Mouse (Mus musculus) macrophage (primary cell): Measurements from ENCODE around the gene Mbnl2. TPM values are rescaled to one million over a fixed set of nuclear protein-coding genes. Genes with fewer than 3 reads are reported as not detected.

Experiments used
- H3K27ac ChIP-seq: fragments of 350-480 bp; formaldehyde crosslinking; 2 replicates; pipeline ENCODE4 v1.9.0; 2021
- H3K36me3 ChIP-seq: fragments of 350-480 bp; formaldehyde crosslinking; 2 replicates; pipeline ENCODE4 v1.9.0; 2021; ENCODE audit errors: inconsistent target
- H3K4me3 ChIP-seq: fragments of 350-480 bp; formaldehyde crosslinking; 2 replicates; pipeline ENCODE4 v1.9.0; 2021; ENCODE audit errors: inconsistent target
- H3K79me2 ChIP-seq: fragments of 350-480 bp; formaldehyde crosslinking; 2 replicates; pipeline ENCODE4 v1.9.0; 2021; ENCODE audit errors: inconsistent target
- WGBS: methylation state at CpG from one replicate; pipeline ENCODE4 v1.1.7; 2026; ENCODE audit warnings: inconsistent platforms; ENCODE audit not compliant: missing documents; 5-methylcytosine and 5-hydroxymethylcytosine counted together
- polyA plus RNA-seq: library from polyadenylated mRNA; stranded (reverse); fragments of 250-400 nt; gene quantifications from 3 replicates; pipeline ENCODE4 v1.2.4, GENCODE M21; 2018; ENCODE audit warnings: inconsistent platforms

Mbnl2 gene
- polyA plus RNA-seq, 1 experiment from 2014 or later, result 126 TPM

GRCm38 (mm10) chr14:120263380-120264135 is 11.9 kb upstream of the Mbnl2 start:
- Histone ChIP-seq H3K4me3 (no peak overlapping the region), H3K79me2 (no peaks in the 10 kb centered on the region), H3K36me3 (no peaks in the 10 kb centered on the region), H3K27ac (peak overlapping the region; percentile 48)
- WGBS, result 37% methylated on average over 11 of the region's 11 CpGs

- H3K79me2 ChIP-seq, result no peaks in the 10 kb centered on the region
- H3K4me3 ChIP-seq, result no peak overlapping the region
- H3K27ac ChIP-seq, result no peak overlapping the region
- H3K36me3 ChIP-seq, result no peaks in the 10 kb centered on the region
Observed at GRCm38 (mm10) chr14:120265886-120266285, 9.6 kb upstream of the Mbnl2 start.

GRCm38 (mm10) chr14:120267130-120267529 is 8.3 kb upstream of the Mbnl2 start:
- H3K27ac ChIP-seq, result no peak overlapping the region
- WGBS, result 93% methylated on average over 4 of the region's 4 CpGs
- no peak overlapping the region for H3K4me3 ChIP-seq
- H3K79me2 ChIP-seq, result no peaks in the 10 kb centered on the region
- no peaks in the 10 kb centered on the region for H3K36me3 ChIP-seq

- Histone ChIP-seq H3K79me2 (no peaks in the 10 kb centered on the region), H3K27ac (no peak overlapping the region), H3K36me3 (no peaks in the 10 kb centered on the region), H3K4me3 (no peak overlapping the region)
- 24% methylated on average over 3 of the region's 3 CpGs for WGBS
Observed at GRCm38 (mm10) chr14:120270031-120270430, 5.4 kb upstream of the Mbnl2 start.

GRCm38 (mm10) chr14:120270633-120271032 is 4.8 kb upstream of the Mbnl2 start:
- Histone ChIP-seq H3K27ac (no peak overlapping the region), H3K36me3 (no peaks in the 10 kb centered on the region), H3K4me3 (no peak overlapping the region), H3K79me2 (peaks cover under 1% of the 10 kb centered on the region; the same call in 1 of the 2 replicates)
- 100% methylated on average over 4 of the region's 4 CpGs for WGBS

GRCm38 (mm10) chr14:120271096-120271495 is 4.4 kb upstream of the Mbnl2 start:
- Histone ChIP-seq H3K36me3 (no peaks in the 10 kb centered on the region), H3K79me2 (peaks cover 5% of the 10 kb centered on the region; the same call in 1 of the 2 replicates), H3K4me3 (no peak overlapping the region), H3K27ac (no peak overlapping the region)
- 99% methylated on average over 7 of the region's 8 CpGs for WGBS

- no peak overlapping the region for H3K4me3 ChIP-seq
- H3K27ac ChIP-seq, result no peak overlapping the region
- 88% methylated on average over 5 of the region's 5 CpGs for WGBS
- H3K79me2 ChIP-seq, result peaks cover 25% of the 10 kb centered on the region
- H3K36me3 ChIP-seq, result no peaks in the 10 kb centered on the region
Observed at GRCm38 (mm10) chr14:120273766-120274165, 1.7 kb upstream of the Mbnl2 start.

GRCm38 (mm10) chr14:120274746-120275145 is 723 bp upstream of the Mbnl2 start:
- H3K4me3 ChIP-seq, result no peak overlapping the region; the same call in 1 of the 2 replicates
- WGBS, result 91% methylated on average over 5 of the region's 5 CpGs
- H3K27ac ChIP-seq, result peak overlapping the region; percentile 96
- peaks cover 35% of the 10 kb centered on the region for H3K79me2 ChIP-seq
- no peaks in the 10 kb centered on the region for H3K36me3 ChIP-seq

GRCm38 (mm10) chr14:120276343-120277080 is 1.0 kb downstream of the Mbnl2 start:
- H3K27ac ChIP-seq, result peak overlapping the region; percentile 96
- no peaks in the 10 kb centered on the region for H3K36me3 ChIP-seq
- WGBS, result under 1% methylated on average over 10 of the region's 10 CpGs
- peak overlapping the region; percentile 90 for H3K4me3 ChIP-seq
- peaks cover 52% of the 10 kb centered on the region for H3K79me2 ChIP-seq

- H3K36me3 ChIP-seq, result no peaks in the 10 kb centered on the region
- peak overlapping the region; percentile 90 for H3K4me3 ChIP-seq
- peak overlapping the region; percentile 96 for H3K27ac ChIP-seq
- peaks cover 59% of the 10 kb centered on the region for H3K79me2 ChIP-seq
- WGBS, result 2% methylated on average over 10 of the region's 10 CpGs
Observed at GRCm38 (mm10) chr14:120277081-120277656, 1.7 kb downstream of the Mbnl2 start.

- peak overlapping the region; percentile 90 for H3K4me3 ChIP-seq
- H3K27ac ChIP-seq, result peak overlapping the region; percentile 96
- WGBS, result 18% methylated on average over 19 of the region's 21 CpGs
- no peaks in the 10 kb centered on the region for H3K36me3 ChIP-seq
- H3K79me2 ChIP-seq, result peaks cover 73% of the 10 kb centered on the region
Observed at GRCm38 (mm10) chr14:120278290-120279244, 3.1 kb downstream of the Mbnl2 start.

- Histone ChIP-seq H3K4me3 (no peak overlapping the region), H3K27ac (no peak overlapping the region), H3K79me2 (peaks cover 88% of the 10 kb centered on the region), H3K36me3 (no peaks in the 10 kb centered on the region)
Observed at GRCm38 (mm10) chr14:120280136-120280535, 4.7 kb downstream of the Mbnl2 start.

- Histone ChIP-seq H3K36me3 (no peaks in the 10 kb centered on the region), H3K4me3 (no peak overlapping the region), H3K27ac (no peak overlapping the region), H3K79me2 (peaks cover 100% of the 10 kb centered on the region)
- WGBS, result 96% methylated on average over 8 of the region's 8 CpGs
Observed at GRCm38 (mm10) chr14:120283787-120284186, 8.3 kb downstream of the Mbnl2 start.

- Histone ChIP-seq H3K4me3 (no peak overlapping the region), H3K27ac (no peak overlapping the region), H3K79me2 (peaks cover 100% of the 10 kb centered on the region), H3K36me3 (no peaks in the 10 kb centered on the region)
- 98% methylated on average over 5 of the region's 5 CpGs for WGBS
Observed at GRCm38 (mm10) chr14:120284504-120284903, 9.0 kb downstream of the Mbnl2 start.
